Mouse (Mus musculus): ENCODE results near the gene Vps13d.

DNA sequence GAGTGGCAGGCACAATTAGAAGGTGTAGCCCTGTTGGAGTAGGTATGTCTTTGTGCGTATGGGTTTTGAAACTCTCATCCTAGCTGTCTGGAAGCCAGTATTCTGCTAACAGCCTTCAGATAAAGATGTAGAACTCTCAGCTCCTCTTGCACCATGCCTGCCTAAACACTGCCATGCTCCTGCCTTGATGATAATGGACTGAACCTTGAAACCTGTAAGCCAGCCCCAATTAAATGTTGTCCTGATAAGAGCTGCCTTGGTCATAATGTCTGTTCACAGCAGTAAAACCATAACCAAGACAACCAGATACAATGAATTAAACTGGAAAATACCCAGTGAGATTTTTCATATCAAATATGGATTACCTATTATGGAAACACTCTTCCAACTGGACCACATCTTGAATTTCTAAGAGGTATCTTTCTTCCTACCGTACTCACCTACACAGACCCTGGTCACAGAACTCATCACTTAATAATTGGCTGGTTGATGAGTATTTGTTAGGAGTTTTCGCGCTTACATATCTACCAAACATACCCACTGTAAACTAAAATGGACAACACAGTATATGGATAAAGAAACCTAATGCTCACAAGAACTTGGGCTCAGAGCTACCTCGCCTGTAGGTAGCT lies 15.8 kb downstream of the Vps13d start:
- TF ChIP-seq EP300 (IDR thresholded peaks at IDR 0.05; ENCODE audit: low read depth) (no peak), CTCF (IDR thresholded peaks at IDR 0.05; ENCODE audit: low read depth) (no peak)
